Mouse (Mus musculus): Measurements from ENCODE around the gene Tmem144.

DNA sequence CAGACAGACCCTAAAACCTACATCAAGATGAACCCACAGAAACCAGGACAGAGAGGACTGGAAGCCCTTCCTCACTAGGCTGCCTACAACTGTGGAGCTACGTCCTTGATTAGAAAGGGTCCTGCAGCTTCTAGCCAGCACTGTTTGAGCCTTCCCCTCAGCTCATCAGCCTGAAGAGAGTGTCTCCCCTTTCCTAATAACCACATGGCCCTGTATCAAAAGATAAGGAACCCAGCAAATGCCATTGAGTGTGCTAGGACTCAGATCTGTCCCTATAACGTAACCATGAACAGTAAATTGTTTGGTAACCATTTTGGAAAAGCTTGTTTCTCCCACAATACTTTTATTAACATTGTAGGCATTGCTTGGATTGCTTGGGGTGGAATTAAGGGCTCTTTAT is 40.5 kb downstream of the Tmem144 start:
- TF ChIP-seq CTCF (IDR thresholded peaks at IDR 0.05; ENCODE audit: low read depth) (no peak), EP300 (IDR thresholded peaks at IDR 0.05; ENCODE audit: low read depth) (no peak)

Data from liver, postnatal 0 days (tissue).